Mouse (Mus musculus) forebrain, embryonic 15.5 days (tissue): ENCODE results near the gene Dnajb12. TPM values are rescaled to one million over a fixed set of nuclear protein-coding genes. Genes with fewer than 3 reads are reported as not detected.

Source experiments
- polyA plus RNA-seq: library from polyadenylated mRNA; unstranded; fragments of >200 nt; fragmentation: Nextera tagmentation; extraction: Ambion mirVana; gene quantifications from 2 replicates; pipeline ENCODE4 v1.2.1, GENCODE M21; 2015

Dnajb12 gene
- polyA plus RNA-seq, 1 experiment from 2014 or later: 17.5 TPM

Other genes with a start within 250 kb of the Dnajb12 start
- 75.9 and 79.1 TPM in 2 replicates for gene Micu1, start 177.1 kb upstream of the Dnajb12 start, polyA plus RNA-seq
- gene Ddit4, start 72.3 kb downstream of the Dnajb12 start, polyA plus RNA-seq: 90.0 and 92.5 TPM in 2 replicates
- gene Ascc1, start 123.2 kb downstream of the Dnajb12 start, polyA plus RNA-seq: 47.9 and 48.9 TPM in 2 replicates
- gene Anapc16, start 123.6 kb downstream of the Dnajb12 start, polyA plus RNA-seq: 117 TPM in 2 replicates
- gene Spock2, start 226.7 kb downstream of the Dnajb12 start, polyA plus RNA-seq: 48.1 and 49.0 TPM in 2 replicates